Mouse (Mus musculus) left cerebral cortex, adult 2 months (tissue): ENCODE measurements around the gene Nubp1. TPM values are rescaled to one million over a fixed set of nuclear protein-coding genes. Genes with fewer than 3 reads are reported as not detected.
A peak's percentile ranks its signal among the peaks of the same experiment; 100 is the strongest.

Source experiments
- DNase-seq, 2 experiments: peaks; one replicate each; pipeline ENCODE4 v3.0.0; 2021 to 2022; ENCODE audit warnings: low spot score in 2 of 2, mixed read lengths in 1 of 2; ENCODE audit errors: extremely low spot score in 1 of 2
- H3K27ac ChIP-seq: fragments of 200-600 bp; 2 replicates; pipeline ENCODE4 v1.8.1; 2022
- H3K4me3 ChIP-seq: fragments of 200-600 bp; 2 replicates; pipeline ENCODE4 v1.8.1; 2022
- CTCF ChIP-seq: fragments of 200-600 bp; IDR thresholded peaks from 2 replicates; pipeline ENCODE4 v1.8.1; 2022; ENCODE audit warnings: antibody characterized with exemption, mild to moderate bottlenecking, moderate library complexity
- intact Hi-C: fragments of 180-260 bp; cut with DNase I; formaldehyde crosslinking; loops from one replicate; pipeline ENCODE4 v1.15.1; 2025
- total RNA-seq, 2 experiments: library from RNA; stranded (reverse); gene quantifications; 2 replicates each; pipeline ENCODE4 v1.2.3; 2021

The Nubp1 gene
- total RNA-seq, 2 experiments from 2014 or later: 16.9 to 17.5 TPM

GRCm38 (mm10) chr16:10384544-10384943 lies 27.2 kb upstream of the Nubp1 start:
- Histone ChIP-seq H3K27ac (no peak overlapping the region), H3K4me3 (no peak overlapping the region)
- no peak for TF ChIP-seq CTCF
- no peak for DNase-seq
- intact Hi-C loops: no loop called here

GRCm38 (mm10) chr16:10385261-10385660 lies 26.5 kb upstream of the Nubp1 start:
- Histone ChIP-seq H3K27ac (no peak overlapping the region), H3K4me3 (no peak overlapping the region)
- no peak for DNase-seq
- intact Hi-C loops: no loop called here
- TF ChIP-seq CTCF: no peak

- intact Hi-C loops: no loop called here
- Histone ChIP-seq H3K27ac (no peak overlapping the region), H3K4me3 (no peak overlapping the region)
- no peak for TF ChIP-seq CTCF
- DNase-seq: no peak
Measured at GRCm38 (mm10) chr16:10388634-10389365, 22.9 kb upstream of the Nubp1 start.

GRCm38 (mm10) chr16:10392587-10392986 lies 19.2 kb upstream of the Nubp1 start:
- no peak overlapping the region for H3K4me3 ChIP-seq
- intact Hi-C loops: no loop called here
- DNase-seq: no peak
- TF ChIP-seq CTCF: no peak
- no peak overlapping the region for H3K27ac ChIP-seq

- intact Hi-C loops: loop anchor here (5.0 kb wide), 2 partner anchors 113 to 308 kb away; no protein-coding TSS in a partner anchor
- DNase-seq: peak; percentile 42 to 51
- Histone ChIP-seq H3K27ac (no peak within 1 kb of the TSS), H3K4me3 (peak within 1 kb of the TSS; percentile 44)
- peak; percentile 70 for TF ChIP-seq CTCF
Measured at GRCm38 (mm10) chr16:10394699-10395540, 16.8 kb upstream of the Nubp1 start, which contains the start of gene Tekt5. TSS of gene Tekt5 (minus strand) at chr16:10395490.

GRCm38 (mm10) chr16:10398755-10399154 lies 13.0 kb upstream of the Nubp1 start:
- intact Hi-C loops: loop anchor here (5.0 kb wide), 2 partner anchors 116 to 311 kb away; no protein-coding TSS in a partner anchor
- no peak for DNase-seq
- Histone ChIP-seq H3K27ac (no peak overlapping the region), H3K4me3 (no peak overlapping the region)
- TF ChIP-seq CTCF: no peak

GRCm38 (mm10) chr16:10399160-10399559 lies 12.6 kb upstream of the Nubp1 start:
- intact Hi-C loops: loop anchor here (5.0 kb wide), 2 partner anchors 117 to 312 kb away; no protein-coding TSS in a partner anchor
- DNase-seq: peak; percentile 83 to 89
- peak; percentile 95 for TF ChIP-seq CTCF
- Histone ChIP-seq H3K4me3 (no peak overlapping the region), H3K27ac (no peak overlapping the region)

- intact Hi-C loops: loop anchor here (1.0 kb wide), 1 partner anchor 105 kb away; no protein-coding TSS in a partner anchor
- no peak overlapping the region for H3K4me3 ChIP-seq
- H3K27ac ChIP-seq: no peak overlapping the region
- TF ChIP-seq CTCF: peak; percentile 52
- no peak for DNase-seq
Measured at GRCm38 (mm10) chr16:10415976-10416375, 4.2 kb downstream of the Nubp1 start.

GRCm38 (mm10) chr16:10416866-10417265 lies 5.1 kb downstream of the Nubp1 start:
- intact Hi-C loops: loop anchor here (1.0 kb wide), 1 partner anchor 104 kb away; no protein-coding TSS in a partner anchor
- no peak for DNase-seq
- H3K27ac ChIP-seq: no peak overlapping the region
- no peak overlapping the region for H3K4me3 ChIP-seq
- TF ChIP-seq CTCF: peak; percentile 61

GRCm38 (mm10) chr16:10417723-10418259 lies 6.0 kb downstream of the Nubp1 start:
- Histone ChIP-seq H3K4me3 (no peak overlapping the region), H3K27ac (no peak overlapping the region)
- no peak for DNase-seq
- TF ChIP-seq CTCF: no peak
- intact Hi-C loops: no loop called here

GRCm38 (mm10) chr16:10420447-10421054 lies 8.8 kb downstream of the Nubp1 start:
- no peak overlapping the region for H3K4me3 ChIP-seq
- intact Hi-C loops: no loop called here
- no peak overlapping the region for H3K27ac ChIP-seq
- no peak for TF ChIP-seq CTCF
- no peak for DNase-seq
